Mouse (Mus musculus) CH12.LX (cell line): ENCODE data around the gene Coq10b.
A peak's percentile ranks its signal among the peaks of the same experiment; 100 is the strongest.

Experiments used
- CHD1 ChIP-seq: IDR thresholded peaks from 2 replicates; pipeline ENCODE4 v1.6.1; 2012; ENCODE audit warnings: low read depth, low read length, improper control_type of control experiment, inconsistent platforms
- CTCF ChIP-seq, 2 experiments: IDR thresholded peaks in 1 of 2; conservative IDR thresholded peaks in 1 of 2; 2 replicates each; pipeline ENCODE4 v1.5.1; 2011 to 2012; ENCODE audit warnings: low read depth in 2 of 2, low read length in 2 of 2, improper control_type of control experiment in 1 of 2, inconsistent platforms in 1 of 2, mild to moderate bottlenecking in 1 of 2, moderate library complexity in 1 of 2
- ETS1 ChIP-seq: conservative IDR thresholded peaks from 2 replicates; pipeline ENCODE4 v1.6.1; 2012; ENCODE audit warnings: low read depth, mild to moderate bottlenecking, inconsistent platforms, low read length, improper control_type of control experiment, moderate library complexity
- IRF4 ChIP-seq: IDR thresholded peaks from 2 replicates; pipeline ENCODE4 v1.6.1; 2014; ENCODE audit warnings: low read depth, mild to moderate bottlenecking, inconsistent platforms, low read length, improper control_type of control experiment
- MXI1 ChIP-seq: IDR thresholded peaks from 2 replicates; pipeline ENCODE4 v1.6.1; 2011; ENCODE audit warnings: mild to moderate bottlenecking, low read depth, low read length, improper control_type of control experiment
- NRF1 ChIP-seq: IDR thresholded peaks from 2 replicates; pipeline ENCODE4 v1.6.1; 2014; ENCODE audit warnings: low read depth, mild to moderate bottlenecking, inconsistent platforms, low read length, improper control_type of control experiment, moderate library complexity
- PAX5 ChIP-seq: IDR thresholded peaks from 2 replicates; pipeline ENCODE4 v1.6.1; 2012; ENCODE audit warnings: low read length, inconsistent platforms, mixed read lengths
- POLR2A ChIP-seq: IDR thresholded peaks from 2 replicates; pipeline ENCODE4 v1.6.1; 2011; ENCODE audit warnings: low read depth, mild to moderate bottlenecking, improper control_type of control experiment, low read length
- POLR2AphosphoS2 ChIP-seq: IDR thresholded peaks from 2 replicates; pipeline ENCODE4 v1.6.1; 2011; ENCODE audit warnings: low read depth, low read length, improper control_type of control experiment
- SMC3 ChIP-seq: IDR thresholded peaks from 2 replicates; pipeline ENCODE4 v1.6.1; 2011; ENCODE audit warnings: low read depth, low read length, improper control_type of control experiment
- TBP ChIP-seq: conservative IDR thresholded peaks from 2 replicates; pipeline ENCODE4 v1.6.1; 2011; ENCODE audit warnings: low read depth, low read length, improper control_type of control experiment
- TCF12 ChIP-seq: IDR thresholded peaks from 2 replicates; pipeline ENCODE4 v1.6.1; 2014; ENCODE audit warnings: low read depth, mild to moderate bottlenecking, inconsistent platforms, low read length, improper control_type of control experiment

- TF ChIP-seq ETS1 (no peak), PAX5 (no peak), CHD1 (no peak), NRF1 (no peak), POLR2AphosphoS2 (no peak), MXI1 (no peak), POLR2A (no peak), TBP (no peak), IRF4 (no peak), CTCF (conservative IDR thresholded peaks at IDR 0.05 in 1 of 2, IDR thresholded peaks at IDR 0.05 in 1 of 2; ENCODE audit: low read depth in 2 of 2, low read length in 2 of 2) (peak in 1 of 2 experiments; percentile 51; a peak in 2 of 4 replicates), SMC3 (peak; percentile 18; the same call in 1 of the 2 replicates), TCF12 (no peak)
Measured at GRCm38 (mm10) chr1:55042246-55042645, 10.3 kb upstream of the Coq10b start.
